Mouse (Mus musculus) forebrain, embryonic 16.5 days (tissue): ENCODE measurements around the gene Cfap97d1. TPM values are rescaled to one million over a fixed set of nuclear protein-coding genes. Genes with fewer than 3 reads are reported as not detected.

ENCODE experiments used
- ATAC-seq: fragments of 200-750 bp; cut with Nextera tagmentation; 2 replicates; pipeline ENCODE4 v1.8.0; 2017; ENCODE audit warnings: mild to moderate bottlenecking, moderate library complexity
- H3K27ac ChIP-seq: fragments of 300-500 bp; sonication (generic); 2 replicates; pipeline ENCODE4 v1.5.1; 2014; ENCODE audit warnings: low read length, control low read depth
- H3K27me3 ChIP-seq: fragments of 300-500 bp; sonication (generic); replicated peaks from 2 replicates; pipeline ENCODE4 v1.6.1; 2014; ENCODE audit warnings: low read length; ENCODE audit not compliant: control insufficient read depth, insufficient read depth
- H3K36me3 ChIP-seq: fragments of 300-500 bp; sonication (generic); 2 replicates; pipeline ENCODE4 v1.6.1; 2014; ENCODE audit not compliant: control insufficient read depth, insufficient read depth
- H3K4me1 ChIP-seq: fragments of 300-500 bp; sonication (generic); replicated peaks from 2 replicates; pipeline ENCODE4 v1.6.1; 2014; ENCODE audit warnings: low read length; ENCODE audit not compliant: control insufficient read depth, insufficient read depth
- H3K4me2 ChIP-seq: fragments of 300-500 bp; sonication (generic); 2 replicates; pipeline ENCODE4 v1.6.1; 2014; ENCODE audit warnings: mild to moderate bottlenecking, low read length, control low read depth
- H3K4me3 ChIP-seq: fragments of 300-500 bp; sonication (generic); replicated peaks from 2 replicates; pipeline ENCODE4 v1.5.1; 2014; ENCODE audit warnings: mild to moderate bottlenecking, low read length, control low read depth
- H3K9ac ChIP-seq: fragments of 300-500 bp; sonication (generic); replicated peaks from 2 replicates; pipeline ENCODE4 v1.6.1; 2014; ENCODE audit warnings: low read depth, low read length, control low read depth
- H3K9me3 ChIP-seq: fragments of 300-500 bp; sonication (generic); 2 replicates; pipeline ENCODE4 v1.6.1; 2016; ENCODE audit warnings: low read length; ENCODE audit not compliant: control insufficient read depth
- WGBS: fragments of 180-500 bp; shearing (Covaris S2); extraction: QIAGEN DNeasy Blood & Tissue Kit; methylation state at CpG from one replicate; pipeline ENCODE4 v1.1.7; 2014; 5-methylcytosine and 5-hydroxymethylcytosine counted together
- polyA plus RNA-seq: library from polyadenylated mRNA; unstranded; fragments of >200 nt; fragmentation: Nextera tagmentation; extraction: Ambion mirVana; gene quantifications from 2 replicates; pipeline ENCODE4 v1.2.1, GENCODE M21; 2015

Gene Cfap97d1
- polyA plus RNA-seq, 1 experiment from 2014 or later = not detected

DNA sequence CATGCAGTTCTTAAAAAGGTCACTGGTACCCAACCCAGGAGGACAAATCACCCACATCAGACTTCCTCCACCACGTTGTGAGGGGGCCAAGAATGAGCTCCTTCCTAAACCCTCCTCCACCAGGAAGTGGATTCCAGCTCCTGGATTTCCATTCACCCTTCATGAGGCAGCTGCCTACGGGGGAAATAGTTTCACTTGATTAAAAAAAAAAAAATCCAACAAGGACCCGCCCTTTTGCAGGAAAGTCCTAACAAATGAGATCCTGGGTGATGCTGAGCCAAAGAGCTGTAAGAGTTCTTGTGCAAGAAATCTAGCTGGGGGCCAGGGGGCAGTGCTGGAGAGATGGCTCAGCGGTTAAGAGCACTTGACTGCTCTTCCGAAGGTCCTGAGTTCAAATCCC is 14.2 kb downstream of the Cfap97d1 start:
- H3K4me1 ChIP-seq = no peaks in the 10 kb centered on the region
- no peak for ATAC-seq
- H3K9me3 ChIP-seq = no peaks in the 10 kb centered on the region
- H3K4me3 ChIP-seq = no peak overlapping the region
- no peaks in the 10 kb centered on the region; the same call in 1 of the 2 replicates for H3K36me3 ChIP-seq
- no peak overlapping the region for H3K4me2 ChIP-seq
- 50% methylated on average over 5 of the region's 5 CpGs for WGBS
- no peak overlapping the region for H3K27ac ChIP-seq
- no peaks in the 10 kb centered on the region for H3K27me3 ChIP-seq
- H3K9ac ChIP-seq = no peak overlapping the region

GRCm38 (mm10) chr11:101999466-101999865 is 15.4 kb downstream of the Cfap97d1 start:
- H3K9ac ChIP-seq = no peak overlapping the region
- no peak for ATAC-seq
- H3K36me3 ChIP-seq = peaks cover 3% of the 10 kb centered on the region
- H3K27me3 ChIP-seq = no peaks in the 10 kb centered on the region
- WGBS = 65% methylated on average over 4 of the region's 4 CpGs
- no peaks in the 10 kb centered on the region for H3K9me3 ChIP-seq
- H3K4me1 ChIP-seq = no peaks in the 10 kb centered on the region
- H3K4me2 ChIP-seq = no peak overlapping the region
- no peak overlapping the region for H3K4me3 ChIP-seq
- no peak overlapping the region for H3K27ac ChIP-seq

DNA sequence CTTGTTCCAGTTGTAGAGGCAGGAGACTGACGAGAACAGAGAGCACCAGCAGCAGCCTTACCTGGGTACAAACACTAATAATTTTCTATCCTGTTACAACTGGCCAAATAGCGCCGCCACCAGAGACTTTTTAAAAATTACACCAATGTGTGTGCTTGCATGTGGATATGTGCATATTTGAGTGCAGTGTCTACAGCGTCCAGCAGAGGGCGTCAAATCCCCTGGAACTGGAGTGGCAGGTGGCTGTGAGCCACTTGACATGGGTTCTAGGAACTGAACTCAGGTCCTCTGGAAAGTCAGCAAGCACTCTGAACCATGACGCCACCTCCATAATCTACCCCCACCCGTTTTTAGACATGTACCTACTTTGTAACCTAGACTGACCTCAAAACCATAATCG is 20.2 kb downstream of the Cfap97d1 start:
- peaks cover 14% of the 10 kb centered on the region for H3K36me3 ChIP-seq
- no peaks in the 10 kb centered on the region for H3K27me3 ChIP-seq
- WGBS = 90% methylated on average over 8 of the region's 8 CpGs
- H3K4me2 ChIP-seq = no peak overlapping the region
- H3K9me3 ChIP-seq = no peaks in the 10 kb centered on the region
- H3K4me1 ChIP-seq = no peaks in the 10 kb centered on the region
- no peak overlapping the region for H3K9ac ChIP-seq
- H3K4me3 ChIP-seq = no peak overlapping the region
- no peak overlapping the region for H3K27ac ChIP-seq
- no peak for ATAC-seq

DNA sequence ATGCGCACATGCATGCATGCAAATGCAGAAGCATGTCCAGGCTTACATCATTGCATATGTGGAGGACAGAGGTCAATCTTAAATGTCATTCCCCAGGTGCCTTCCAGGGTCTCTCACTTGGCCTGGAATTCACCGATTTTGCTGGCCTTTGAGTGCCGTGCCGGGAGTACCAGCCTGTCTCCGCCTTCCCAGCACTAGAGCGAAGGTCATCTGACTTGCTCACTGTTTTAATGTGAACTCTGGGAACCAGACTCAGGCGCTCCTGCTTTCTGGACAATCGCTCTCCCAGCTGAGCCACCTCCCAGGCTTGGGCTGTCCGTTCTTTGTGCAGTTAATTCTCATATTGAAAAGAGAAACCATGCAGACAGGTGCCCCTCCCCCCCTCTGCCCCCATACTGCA is 22.2 kb downstream of the Cfap97d1 start:
- no peak overlapping the region for H3K4me2 ChIP-seq
- no peak overlapping the region for H3K27ac ChIP-seq
- H3K36me3 ChIP-seq = peaks cover 14% of the 10 kb centered on the region
- no peaks in the 10 kb centered on the region for H3K27me3 ChIP-seq
- H3K4me1 ChIP-seq = peaks cover 13% of the 10 kb centered on the region
- no peak overlapping the region for H3K4me3 ChIP-seq
- ATAC-seq = no peak
- H3K9ac ChIP-seq = no peak overlapping the region
- 59% methylated on average over 9 of the region's 9 CpGs for WGBS
- no peaks in the 10 kb centered on the region for H3K9me3 ChIP-seq

- no peaks in the 10 kb centered on the region for H3K9me3 ChIP-seq
- no peak overlapping the region for H3K4me2 ChIP-seq
- no peak for ATAC-seq
- 61% methylated on average over 5 of the region's 5 CpGs for WGBS
- no peaks in the 10 kb centered on the region for H3K27me3 ChIP-seq
- H3K4me3 ChIP-seq = no peak overlapping the region
- peaks cover 16% of the 10 kb centered on the region for H3K4me1 ChIP-seq
- H3K36me3 ChIP-seq = peaks cover 14% of the 10 kb centered on the region
- no peak overlapping the region for H3K27ac ChIP-seq
- H3K9ac ChIP-seq = no peak overlapping the region
These were observed 22.6 kb downstream of the Cfap97d1 start for GRCm38 (mm10) chr11:102006688-102007087.

GRCm38 (mm10) chr11:102008372-102008771 is 24.3 kb downstream of the Cfap97d1 start:
- ATAC-seq = no peak
- no peak overlapping the region for H3K9ac ChIP-seq
- 94% methylated on average over 8 of the region's 8 CpGs for WGBS
- no peaks in the 10 kb centered on the region for H3K27me3 ChIP-seq
- H3K27ac ChIP-seq = no peak overlapping the region
- H3K9me3 ChIP-seq = no peaks in the 10 kb centered on the region
- H3K4me1 ChIP-seq = peaks cover 16% of the 10 kb centered on the region
- peaks cover 18% of the 10 kb centered on the region for H3K36me3 ChIP-seq
- H3K4me2 ChIP-seq = no peak overlapping the region
- no peak overlapping the region for H3K4me3 ChIP-seq

GRCm38 (mm10) chr11:102008954-102009637 is 25.0 kb downstream of the Cfap97d1 start:
- WGBS = 85% methylated on average over 15 of the region's 15 CpGs
- Histone ChIP-seq H3K9me3 (no peaks in the 10 kb centered on the region), H3K4me3 (no peak overlapping the region), H3K27me3 (no peaks in the 10 kb centered on the region), H3K4me1 (peaks cover 16% of the 10 kb centered on the region), H3K4me2 (no peak overlapping the region), H3K9ac (no peak overlapping the region), H3K36me3 (peaks cover 18% of the 10 kb centered on the region), H3K27ac (peak overlapping the region; percentile 82; the same call in 1 of the 2 replicates)
- ATAC-seq = no peak

GRCm38 (mm10) chr11:102010140-102010539 is 26.1 kb downstream of the Cfap97d1 start:
- Histone ChIP-seq H3K4me2 (no peak overlapping the region), H3K4me3 (no peak overlapping the region), H3K27ac (peak overlapping the region; percentile 82), H3K4me1 (peaks cover 16% of the 10 kb centered on the region), H3K9me3 (no peaks in the 10 kb centered on the region), H3K27me3 (no peaks in the 10 kb centered on the region), H3K9ac (no peak overlapping the region), H3K36me3 (peaks cover 11% of the 10 kb centered on the region)
- ATAC-seq = peak; percentile 90
- 15% methylated on average over 13 of the region's 13 CpGs for WGBS

GRCm38 (mm10) chr11:102011510-102011909 is 27.4 kb downstream of the Cfap97d1 start:
- WGBS = 51% methylated on average over 8 of the region's 8 CpGs
- ATAC-seq = no peak
- no peaks in the 10 kb centered on the region for H3K9me3 ChIP-seq
- H3K27me3 ChIP-seq = no peaks in the 10 kb centered on the region
- peaks cover 16% of the 10 kb centered on the region for H3K4me1 ChIP-seq
- H3K36me3 ChIP-seq = peaks cover 11% of the 10 kb centered on the region
- H3K4me3 ChIP-seq = no peak overlapping the region
- H3K27ac ChIP-seq = no peak overlapping the region
- H3K4me2 ChIP-seq = no peak overlapping the region
- no peak overlapping the region for H3K9ac ChIP-seq

DNA sequence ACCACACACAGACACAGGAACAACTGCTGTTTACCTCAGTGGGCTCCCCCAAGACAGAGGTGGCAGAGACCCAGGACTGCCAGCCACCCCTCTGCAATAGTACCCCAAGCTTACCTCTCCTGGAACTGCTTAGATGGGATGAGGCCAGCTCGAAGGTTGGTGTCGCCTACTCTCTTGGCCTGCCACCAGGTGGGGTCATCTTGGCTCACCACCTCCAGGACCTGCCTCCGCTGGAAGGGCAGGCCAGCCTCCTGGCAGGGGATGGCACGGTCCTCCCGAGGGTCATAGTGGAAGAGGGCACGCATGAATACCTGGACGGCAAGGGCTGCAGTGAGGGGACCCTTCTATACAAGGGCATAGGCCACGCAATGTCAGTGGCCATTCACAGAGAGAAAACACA is 29.1 kb downstream of the Cfap97d1 start:
- Histone ChIP-seq H3K9me3 (no peaks in the 10 kb centered on the region), H3K36me3 (peaks cover 6% of the 10 kb centered on the region; the same call in 1 of the 2 replicates), H3K4me2 (no peak overlapping the region), H3K27ac (no peak overlapping the region), H3K27me3 (no peaks in the 10 kb centered on the region), H3K9ac (no peak overlapping the region), H3K4me3 (no peak overlapping the region), H3K4me1 (peaks cover 16% of the 10 kb centered on the region)
- 88% methylated on average over 8 of the region's 8 CpGs for WGBS
- ATAC-seq = no peak
